Mouse (Mus musculus) spleen, adult 2 months (tissue): Measurements from ENCODE around the gene Myt1l. TPM values are rescaled to one million over a fixed set of nuclear protein-coding genes. Genes with fewer than 3 reads are reported as not detected.

Experiments
- DNase-seq, 2 experiments: peaks; one replicate each; pipeline versions ENCODE4 v3.0.0 to v3.0.0-alpha.2; 2012 to 2021; ENCODE audit warnings: low spot score in 2 of 2, low read depth in 1 of 2
- H3K27ac ChIP-seq: fragments of 200-500 bp; 2 replicates; pipeline ENCODE4 v1.5.1; 2012; ENCODE audit warnings: low read length, inconsistent platforms; ENCODE audit not compliant: insufficient read depth
- H3K27me3 ChIP-seq: fragments of 200-500 bp; 2 replicates; pipeline ENCODE4 v1.6.1; 2012; ENCODE audit warnings: mild to moderate bottlenecking, moderate library complexity, low read length, inconsistent platforms; ENCODE audit not compliant: control insufficient read depth, insufficient read depth
- H3K36me3 ChIP-seq: fragments of 200-500 bp; 2 replicates; pipeline ENCODE4 v1.6.1; 2012; ENCODE audit warnings: mild to moderate bottlenecking, low read length, inconsistent platforms; ENCODE audit not compliant: control insufficient read depth, insufficient read depth
- H3K4me1 ChIP-seq: fragments of 200-500 bp; 2 replicates; pipeline ENCODE4 v1.6.1; 2011; ENCODE audit warnings: inconsistent platforms; ENCODE audit not compliant: control insufficient read depth, insufficient read depth, insufficient read length
- H3K4me3 ChIP-seq: fragments of 200-500 bp; 2 replicates; pipeline ENCODE4 v1.5.1; 2011; ENCODE audit warnings: mild to moderate bottlenecking, inconsistent platforms; ENCODE audit not compliant: insufficient read depth, insufficient read length; ENCODE audit errors: extremely low read depth
- CTCF ChIP-seq: fragments of 200-500 bp; IDR thresholded peaks from 2 replicates; pipeline ENCODE4 v1.5.1; 2011; ENCODE audit warnings: mild to moderate bottlenecking, inconsistent platforms; ENCODE audit not compliant: insufficient read depth, insufficient read length, insufficient replicate concordance; ENCODE audit errors: extremely low read depth
- POLR2A ChIP-seq: fragments of 200-500 bp; IDR thresholded peaks from 2 replicates; pipeline ENCODE4 v1.6.1; 2011; ENCODE audit warnings: low read depth, low read length, inconsistent platforms
- WGBS: fragments of 180-500 bp; shearing (Covaris S2); methylation state at CpG from one replicate; pipeline ENCODE4 v1.1.7; 2018; 5-methylcytosine and 5-hydroxymethylcytosine counted together
- polyA plus RNA-seq: library from polyadenylated mRNA; depleted of rRNA; stranded (reverse); fragments of >200 nt; gene quantifications from 2 replicates; pipeline ENCODE4 v1.2.3, GENCODE M21; 2012

Myt1l gene
- polyA plus RNA-seq, 1 experiment, result not detected

GRCm38 (mm10) chr12:29699386-29699785 lies 171.2 kb downstream of the Myt1l start:
- H3K4me1 ChIP-seq, result no peaks in the 10 kb centered on the region
- DNase-seq, result no peak
- TF ChIP-seq CTCF (no peak), POLR2A (no peak)
- no peak overlapping the region for H3K4me3 ChIP-seq
- WGBS, result 86% methylated on average over 10 of the region's 10 CpGs
- H3K27ac ChIP-seq, result no peak overlapping the region
- H3K27me3 ChIP-seq, result no peaks in the 10 kb centered on the region
- H3K36me3 ChIP-seq, result no peaks in the 10 kb centered on the region

- no peak overlapping the region for H3K4me3 ChIP-seq
- H3K4me1 ChIP-seq, result no peaks in the 10 kb centered on the region
- H3K36me3 ChIP-seq, result no peaks in the 10 kb centered on the region
- no peak for TF ChIP-seq CTCF
- no peak for TF ChIP-seq POLR2A
- 83% methylated on average over 3 of the region's 3 CpGs for WGBS
- DNase-seq, result no peak
- H3K27ac ChIP-seq, result no peak overlapping the region
- no peaks in the 10 kb centered on the region for H3K27me3 ChIP-seq
Measured at GRCm38 (mm10) chr12:29700026-29700425, 171.8 kb downstream of the Myt1l start.

GRCm38 (mm10) chr12:29701076-29701475 lies 172.9 kb downstream of the Myt1l start:
- no peaks in the 10 kb centered on the region for H3K27me3 ChIP-seq
- TF ChIP-seq POLR2A (no peak), CTCF (no peak)
- H3K36me3 ChIP-seq, result no peaks in the 10 kb centered on the region
- H3K4me3 ChIP-seq, result no peak overlapping the region
- WGBS, result 39% methylated on average over 4 of the region's 4 CpGs
- DNase-seq, result no peak
- H3K4me1 ChIP-seq, result no peaks in the 10 kb centered on the region
- no peak overlapping the region for H3K27ac ChIP-seq

GRCm38 (mm10) chr12:29701731-29702316 lies 173.6 kb downstream of the Myt1l start:
- DNase-seq, result no peak
- H3K4me3 ChIP-seq, result no peak overlapping the region
- H3K36me3 ChIP-seq, result no peaks in the 10 kb centered on the region
- H3K27me3 ChIP-seq, result no peaks in the 10 kb centered on the region
- no peak for TF ChIP-seq POLR2A
- TF ChIP-seq CTCF, result no peak
- WGBS, result 20% methylated on average over 6 of the region's 6 CpGs
- H3K27ac ChIP-seq, result no peak overlapping the region
- H3K4me1 ChIP-seq, result no peaks in the 10 kb centered on the region

- no peak for TF ChIP-seq POLR2A
- TF ChIP-seq CTCF, result no peak
- H3K27me3 ChIP-seq, result no peaks in the 10 kb centered on the region
- H3K4me1 ChIP-seq, result no peaks in the 10 kb centered on the region
- no peaks in the 10 kb centered on the region for H3K36me3 ChIP-seq
- WGBS, result 91% methylated on average over 4 of the region's 4 CpGs
- H3K4me3 ChIP-seq, result no peak overlapping the region
- DNase-seq, result no peak
- H3K27ac ChIP-seq, result no peak overlapping the region
Measured at GRCm38 (mm10) chr12:29702626-29703025, 174.4 kb downstream of the Myt1l start.

GRCm38 (mm10) chr12:29703541-29703940 lies 175.4 kb downstream of the Myt1l start:
- H3K36me3 ChIP-seq, result no peaks in the 10 kb centered on the region
- H3K4me1 ChIP-seq, result no peaks in the 10 kb centered on the region
- no peak for TF ChIP-seq POLR2A
- no peak for TF ChIP-seq CTCF
- no peak overlapping the region for H3K4me3 ChIP-seq
- H3K27me3 ChIP-seq, result no peaks in the 10 kb centered on the region
- no peak for DNase-seq
- 65% methylated on average over 8 of the region's 8 CpGs for WGBS
- no peak overlapping the region for H3K27ac ChIP-seq

GRCm38 (mm10) chr12:29707094-29707493 lies 178.9 kb downstream of the Myt1l start:
- no peaks in the 10 kb centered on the region for H3K4me1 ChIP-seq
- no peaks in the 10 kb centered on the region for H3K36me3 ChIP-seq
- 78% methylated on average over 3 of the region's 3 CpGs for WGBS
- no peak for DNase-seq
- no peak overlapping the region for H3K4me3 ChIP-seq
- no peak overlapping the region for H3K27ac ChIP-seq
- TF ChIP-seq POLR2A (no peak), CTCF (no peak)
- H3K27me3 ChIP-seq, result no peaks in the 10 kb centered on the region
